ENCODE assay signal across 17 mouse cellular contexts in genomic region chr2:156441909-156442308, GRCm38 (mm10). TPM values are rescaled to one million over a fixed set of nuclear protein-coding genes. Genes with fewer than 3 reads are reported as not detected.
DNase-seq lines count a peak whose midpoint lies in the region; ATAC-seq lines count a peak whose summit lies in the region.
"Had no signal": no experiment of that assay in that cellular context is flagged by ENCODE, and none has a peak within 500 bp of the region (broad histone marks: within the 10 kb centered on the region; RNA-seq: fewer than 3 reads in every experiment).

No protein-coding gene starts in this region.

- no peak for ATAC-seq in hindbrain, embryonic 12.5 days (ENCODE audit: low FRiP score)
- ATAC-seq in hindbrain, embryonic 16.5 days = no peak
- peak; percentile 64 for ATAC-seq in common myeloid progenitor, adult 5-6 weeks (replicated peaks; ENCODE audit: low read depth, poor library complexity, severe bottlenecking)
- ATAC-seq in megakaryocyte-erythroid progenitor cell, adult 5-6 weeks (replicated peaks; ENCODE audit: low FRiP score, low TSS enrichment, poor library complexity, severe bottlenecking) = peak; percentile 52
- ATAC-seq: forebrain, embryonic 13.5 days; intestine, embryonic 15.5 days; midbrain, embryonic 16.5 days had no signal

- peaks cover 6% of the 10 kb centered on the region; the same call in 1 of the 2 replicates for H3K36me3 ChIP-seq in heart, embryonic 10.5 days
- peaks cover 17% of the 10 kb centered on the region for H3K36me3 ChIP-seq in hindbrain, embryonic 12.5 days
- peaks cover 10% of the 10 kb centered on the region for H3K36me3 ChIP-seq in hindbrain, embryonic 16.5 days (ENCODE audit: control insufficient read depth, insufficient read depth, low read length)

- no peak overlapping the region for H3K9ac ChIP-seq in hindbrain, embryonic 12.5 days
- no peak overlapping the region for H3K9ac ChIP-seq in hindbrain, embryonic 16.5 days (ENCODE audit: low read depth, low read length)
- H3K9ac ChIP-seq: forebrain, embryonic 13.5 days; hindbrain, embryonic 14.5 days; intestine, embryonic 15.5 days; liver, embryonic 14.5 days had no signal

- H3K9me3 ChIP-seq in heart, embryonic 10.5 days = no peaks in the 10 kb centered on the region; the same call in 1 of the 2 replicates
- no peaks in the 10 kb centered on the region for H3K9me3 ChIP-seq in hindbrain, embryonic 12.5 days (replicated peaks)
- H3K9me3 ChIP-seq in hindbrain, embryonic 16.5 days (ENCODE audit: control insufficient read depth, low read length) = no peaks in the 10 kb centered on the region
- H3K9me3 ChIP-seq: intestine, embryonic 15.5 days had no signal

- H3K4me1 ChIP-seq in heart, embryonic 10.5 days = peaks cover 61% of the 10 kb centered on the region
- peaks cover 28% of the 10 kb centered on the region for H3K4me1 ChIP-seq in hindbrain, embryonic 12.5 days
- no peaks in the 10 kb centered on the region; the same call in 1 of the 2 replicates for H3K4me1 ChIP-seq in hindbrain, embryonic 16.5 days (ENCODE audit: control insufficient read depth, insufficient read depth, low read depth, low read length)

- H3K27me3 ChIP-seq in heart, embryonic 10.5 days (ENCODE audit: insufficient read depth, poor library complexity, severe bottlenecking) = no peaks in the 10 kb centered on the region
- no peaks in the 10 kb centered on the region for H3K27me3 ChIP-seq in hindbrain, embryonic 12.5 days
- H3K27me3 ChIP-seq in hindbrain, embryonic 16.5 days (replicated peaks; ENCODE audit: control insufficient read depth, insufficient read depth, low read length) = no peaks in the 10 kb centered on the region
- H3K27me3 ChIP-seq: forebrain, embryonic 13.5 days; intestine, embryonic 15.5 days had no signal

- WGBS in heart, embryonic 10.5 days = 11% methylated on average over 6 of the region's 6 CpGs
- 42% methylated on average over 6 of the region's 6 CpGs for WGBS in hindbrain, embryonic 12.5 days
- WGBS in hindbrain, embryonic 16.5 days = 48% methylated on average over 6 of the region's 6 CpGs

- intact Hi-C loops in heart, postnatal 14 days (cut with DNase I) = no loop called here
- intact Hi-C loops in left cerebral cortex, postnatal 36 days (cut with DNase I) = no loop called here

- 0 out of 2 replicates have a peak overlapping the region, but pooled peaks have one; percentile 9 for H3K4me3 ChIP-seq in heart, embryonic 10.5 days
- H3K4me3 ChIP-seq in hindbrain, embryonic 12.5 days = no peak overlapping the region
- no peak overlapping the region for H3K4me3 ChIP-seq in hindbrain, embryonic 16.5 days (ENCODE audit: low read length)
- H3K4me3 ChIP-seq: forebrain, embryonic 13.5 days; heart, adult 2 months; intestine, embryonic 15.5 days had no signal

- no peak overlapping the region for H3K4me2 ChIP-seq in hindbrain, embryonic 12.5 days (replicated peaks)
- H3K4me2 ChIP-seq in hindbrain, embryonic 16.5 days (ENCODE audit: low read length) = no peak overlapping the region
- H3K4me2 ChIP-seq: forebrain, embryonic 13.5 days; hindbrain, embryonic 14.5 days; intestine, embryonic 15.5 days had no signal

- H3K27ac ChIP-seq in heart, embryonic 10.5 days = peak overlapping the region; percentile 69
- peak overlapping the region; percentile 9; the same call in 1 of the 2 replicates for H3K27ac ChIP-seq in hindbrain, embryonic 12.5 days
- no peak overlapping the region for H3K27ac ChIP-seq in hindbrain, embryonic 16.5 days (ENCODE audit: low read depth, low read length)
- H3K27ac ChIP-seq: forebrain, embryonic 13.5 days; heart, adult 2 months; hindbrain, embryonic 14.5 days; intestine, embryonic 15.5 days; liver, embryonic 14.5 days had no signal

- no peak for DNase-seq in heart, embryonic 10.5 days (ENCODE audit: low spot score)
- no peak for DNase-seq in heart, postnatal 14 days
- DNase-seq in left cerebral cortex, adult 18-20 months (ENCODE audit: low spot score in 2 of 2) = no peak
- DNase-seq in left cerebral cortex, postnatal 36 days (ENCODE audit: low spot score in 2 of 2) = no peak
- DNase-seq: cerebellum, adult 2 months; heart, adult 2 months; kidney, postnatal 36 days; right cerebral cortex, adult 18-20 months had no signal

RNA-seq across cellular contexts. Expression of gene Epb41l1, which starts 21.2 kb away (rescaled TPM):
- polyA plus RNA-seq in heart, embryonic 10.5 days (2016; fragmentation: Nextera tagmentation; extraction: Ambion mirVana) = 0.97 and 1.5 TPM in 2 replicates
- total RNA-seq in heart, postnatal 14 days (2021) = 10 to 100 TPM; 10.1 to 13.9 TPM
- 6.1 and 7.1 TPM in 2 replicates for polyA plus RNA-seq in hindbrain, embryonic 12.5 days (2016; fragmentation: Nextera tagmentation; extraction: Ambion mirVana)
- polyA plus RNA-seq in hindbrain, embryonic 16.5 days (2015; fragmentation: Nextera tagmentation; extraction: Ambion mirVana) = 15.7 and 17.0 TPM in 2 replicates
- 0.34 and 1.3 TPM in 2 replicates for total RNA-seq in common myeloid progenitor, adult 5-6 weeks (2017)
- total RNA-seq in megakaryocyte-erythroid progenitor cell, adult 5-6 weeks (2014; fragmentation: Nextera tagmentation) = not detected in 2 replicates
- total RNA-seq in megakaryocyte-erythroid progenitor cell, adult 5-6 weeks (2017) = 0.15 TPM in 1 of 2 replicates, not detected in the other
- total RNA-seq in left cerebral cortex, adult 18-20 months (2021) = 100 to 1,000 TPM; 364 to 365 TPM
- total RNA-seq in left cerebral cortex, postnatal 36 days (2021) = 100 to 1,000 TPM; 346 to 360 TPM

Comparison
In these comparisons a context has a peak if more than half of its experiments do, and no peak if none do; other contexts are left out.
1. ATAC-seq: peak in common myeloid progenitor, adult 5-6 weeks (single experiment) and megakaryocyte-erythroid progenitor cell, adult 5-6 weeks (single experiment); none in hindbrain, embryonic 12.5 days (single experiment) and hindbrain, embryonic 16.5 days (single experiment).
2. RNA of gene Epb41l1, which starts 21.2 kb away (total RNA-seq): 364 to 365 TPM in left cerebral cortex, adult 18-20 months and 346 to 360 TPM in left cerebral cortex, postnatal 36 days; 10.1 to 13.9 TPM in heart, postnatal 14 days, 0.34 to 1.3 TPM in common myeloid progenitor, adult 5-6 weeks and 0.15 TPM in megakaryocyte-erythroid progenitor cell, adult 5-6 weeks; every median in the first group is over 10 times any median in the second.